Mouse (Mus musculus) heart, adult 9 months (tissue): ENCODE data around the gene Hoxa9.

Experiments used
- DNase-seq, 2 experiments: peaks; one replicate each; pipeline ENCODE4 v3.0.0; 2022; ENCODE audit warnings: low spot score in 2 of 2

Gene Hoxa9

GRCm38 (mm10) chr6:52244471-52245039, 13.7 kb upstream of the Hoxa9 start:
- DNase-seq = no peak

GRCm38 (mm10) chr6:52243681-52244121, 12.8 kb upstream of the Hoxa9 start:
- no peak for DNase-seq

- no peak for DNase-seq
These were observed 12.0 kb upstream of the Hoxa9 start for GRCm38 (mm10) chr6:52242801-52243332.

- DNase-seq = no peak
These were observed 10.2 kb upstream of the Hoxa9 start for GRCm38 (mm10) chr6:52241001-52241621.

GRCm38 (mm10) chr6:52240389-52241000, 9.6 kb upstream of the Hoxa9 start, which contains the start of gene Hoxa10:
Gene Hoxa10, minus strand, starts transcription at chr6:52240854.
- DNase-seq = peak; percentile 45 to 59

GRCm38 (mm10) chr6:52239625-52240388, 8.9 kb upstream of the Hoxa9 start:
- no peak for DNase-seq

GRCm38 (mm10) chr6:52238976-52239375, 8.1 kb upstream of the Hoxa9 start:
- no peak for DNase-seq

GRCm38 (mm10) chr6:52238155-52238545, 7.3 kb upstream of the Hoxa9 start:
- no peak for DNase-seq

GRCm38 (mm10) chr6:52237346-52238154, 6.7 kb upstream of the Hoxa9 start:
- DNase-seq = no peak

- no peak for DNase-seq
These were observed 5.9 kb upstream of the Hoxa9 start for GRCm38 (mm10) chr6:52236806-52237205.

GRCm38 (mm10) chr6:52235866-52236265, 5.0 kb upstream of the Hoxa9 start:
- DNase-seq = no peak

GRCm38 (mm10) chr6:52235267-52235666, 4.4 kb upstream of the Hoxa9 start:
- no peak for DNase-seq

- DNase-seq = no peak
These were observed 3.7 kb upstream of the Hoxa9 start for GRCm38 (mm10) chr6:52234428-52235140.

GRCm38 (mm10) chr6:52233546-52234427, 2.9 kb upstream of the Hoxa9 start:
- no peak for DNase-seq

- no peak for DNase-seq
These were observed 2.2 kb upstream of the Hoxa9 start for GRCm38 (mm10) chr6:52232984-52233545.

GRCm38 (mm10) chr6:52232568-52232965, 1.7 kb upstream of the Hoxa9 start:
- DNase-seq = no peak

GRCm38 (mm10) chr6:52231885-52232567, 1.1 kb upstream of the Hoxa9 start:
- DNase-seq = no peak

GRCm38 (mm10) chr6:52229558-52230416, 1.1 kb downstream of the Hoxa9 start:
- DNase-seq = no peak
